Mouse (Mus musculus) right cerebral cortex, adult 2 months (tissue): Measurements from ENCODE around the gene Cmah.

ENCODE experiments used
- DNase-seq, 2 experiments: peaks; one replicate each; pipeline ENCODE4 v3.0.0; 2021 to 2022; ENCODE audit warnings: low spot score in 2 of 2

Gene Cmah

DNA sequence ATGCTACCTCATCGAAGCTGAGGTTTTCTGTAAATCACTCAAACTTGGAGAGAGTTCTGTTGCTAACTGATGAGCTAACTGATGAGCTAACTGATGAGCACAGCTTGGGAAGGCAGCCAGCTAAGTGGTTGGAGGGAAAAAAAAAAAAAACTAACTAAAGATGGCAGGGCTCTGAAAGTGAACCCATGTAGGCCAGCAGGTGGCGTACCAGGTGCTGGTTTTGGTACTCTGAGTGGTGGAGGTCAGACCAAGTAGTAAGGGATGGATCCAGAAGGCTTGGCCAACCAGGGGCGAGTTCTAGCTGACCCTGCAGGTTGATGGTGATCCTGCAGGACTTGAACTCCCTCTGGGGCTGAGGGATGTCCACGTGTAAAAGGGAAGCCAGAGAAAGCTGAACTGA lies 89.2 kb downstream of the Cmah start:
- peak; percentile 8 to 22 for DNase-seq

DNA sequence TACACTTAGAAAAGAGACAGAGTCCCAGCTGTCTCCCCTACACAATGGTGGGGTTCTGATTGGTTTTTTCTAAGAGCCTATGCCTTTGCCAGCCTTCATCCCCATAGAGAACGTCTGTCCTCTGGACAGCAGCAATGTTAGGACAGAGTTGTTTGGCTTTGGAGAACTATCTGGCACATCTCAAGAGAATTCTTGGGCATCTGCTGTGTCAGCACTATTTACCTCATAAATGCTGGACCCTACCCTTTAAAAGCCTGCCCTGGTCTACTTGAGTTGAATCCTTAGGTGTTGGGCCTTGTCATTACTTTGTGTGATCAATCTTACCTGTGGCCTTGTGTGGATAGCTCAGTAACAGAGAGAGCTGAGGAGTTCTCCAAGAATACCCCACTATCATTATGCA lies 90.8 kb downstream of the Cmah start:
- no peak for DNase-seq

DNA sequence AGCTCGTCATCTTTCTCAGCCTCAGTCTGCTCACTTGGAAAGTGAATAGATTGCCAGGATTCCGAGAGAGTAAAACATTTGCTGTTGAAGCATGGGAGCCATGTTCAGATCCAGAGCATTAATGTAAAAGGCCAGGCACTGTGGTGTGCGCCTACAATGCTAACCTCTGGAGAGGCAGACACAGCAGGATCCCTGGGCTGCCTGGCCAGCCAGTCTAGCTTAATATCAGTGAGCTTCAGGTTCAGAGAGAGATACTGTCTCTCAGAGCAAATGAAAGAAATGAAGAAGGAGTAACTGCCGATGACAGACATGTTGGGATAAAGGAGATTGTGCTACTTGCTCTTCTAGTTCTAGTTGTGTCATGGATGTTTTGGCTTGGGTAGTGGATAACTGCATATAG lies 91.6 kb downstream of the Cmah start:
- no peak for DNase-seq

DNA sequence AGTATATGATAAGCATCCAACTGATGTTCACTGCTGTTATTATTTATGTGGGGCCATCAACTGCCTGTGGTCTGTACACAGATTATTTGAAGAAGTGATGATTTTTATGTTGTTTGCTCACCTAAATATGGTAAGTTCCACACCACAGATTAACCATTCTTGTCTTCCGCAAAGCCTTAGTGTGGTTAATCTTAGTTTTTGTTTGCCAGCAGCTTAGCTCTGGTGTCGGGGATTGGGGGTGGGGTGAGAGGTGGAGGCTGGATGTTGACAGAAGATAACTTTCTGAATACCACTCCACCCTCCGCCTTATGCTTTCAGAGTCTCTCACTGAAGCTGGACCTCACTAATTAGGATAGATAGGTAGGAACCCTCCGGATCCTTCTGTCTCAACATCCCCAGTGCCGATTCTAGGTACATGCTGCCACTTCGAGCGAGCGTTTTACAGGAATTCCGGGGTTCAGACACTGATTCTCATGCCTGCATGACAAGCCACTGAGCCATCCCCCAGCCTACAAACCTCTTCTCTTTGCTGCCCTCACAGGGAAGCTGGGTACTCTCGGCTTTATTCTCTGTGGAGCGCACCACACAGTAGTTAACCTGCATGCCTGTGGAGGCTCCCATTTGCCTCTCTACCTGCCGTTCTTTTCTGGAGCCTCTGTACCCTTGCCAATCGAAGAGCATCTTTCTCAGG lies 92.5 kb downstream of the Cmah start:
- DNase-seq = no peak

DNA sequence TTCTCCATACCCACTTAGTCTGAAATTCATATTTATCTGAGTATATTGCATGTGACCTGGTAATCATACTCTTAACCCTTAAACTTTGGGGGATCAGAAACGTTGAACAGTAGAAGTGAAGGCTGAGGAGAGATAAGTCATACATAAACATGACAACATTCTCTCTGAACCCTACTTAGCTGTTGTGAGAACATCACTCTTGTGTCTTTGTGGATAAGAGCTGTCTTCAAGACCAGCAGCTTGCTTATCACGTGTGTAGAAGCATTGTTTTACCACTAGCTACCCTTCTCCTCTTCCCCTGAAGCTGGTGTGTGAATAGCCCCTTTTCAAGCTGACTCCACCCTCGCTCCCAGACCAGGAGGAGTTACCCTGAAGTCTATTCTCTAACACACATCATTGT lies 94.8 kb downstream of the Cmah start:
- no peak for DNase-seq

DNA sequence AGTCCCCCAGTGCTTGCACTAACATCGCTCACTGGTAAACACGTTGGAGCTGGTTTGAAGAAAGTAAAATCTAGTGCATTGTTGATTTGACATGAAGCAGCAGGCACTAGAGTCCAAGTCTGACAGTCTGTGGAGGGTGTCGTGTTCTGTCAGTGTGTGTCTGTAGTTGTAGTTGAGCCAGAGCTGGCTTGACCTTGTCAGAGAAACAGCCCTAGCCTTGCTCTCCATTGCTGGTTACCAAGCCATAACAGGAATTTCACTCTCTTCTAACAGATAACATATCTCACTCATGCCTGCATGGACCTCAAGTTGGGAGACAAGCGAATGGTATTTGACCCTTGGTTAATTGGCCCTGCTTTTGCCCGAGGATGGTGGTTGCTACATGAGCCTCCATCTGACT lies 103.0 kb downstream of the Cmah start:
- DNase-seq = no peak

DNA sequence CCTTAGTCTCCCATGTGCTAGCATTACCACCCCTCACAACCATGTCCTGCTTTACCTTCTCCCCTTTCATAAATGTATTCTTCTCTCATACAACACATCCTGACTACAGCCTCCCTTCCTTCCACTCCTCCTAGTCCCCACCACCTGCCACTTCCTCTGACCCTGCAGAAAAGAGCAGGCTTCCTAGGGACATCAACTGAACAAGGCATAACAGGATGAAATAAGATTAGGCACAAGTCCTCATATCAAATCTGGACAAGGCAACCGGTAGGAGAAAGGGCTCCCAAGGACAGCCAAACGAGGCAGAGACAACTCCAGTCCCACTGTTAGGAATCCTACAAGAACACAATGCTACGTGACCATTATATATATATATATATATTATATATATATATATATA lies 104.4 kb downstream of the Cmah start:
- no peak for DNase-seq

DNA sequence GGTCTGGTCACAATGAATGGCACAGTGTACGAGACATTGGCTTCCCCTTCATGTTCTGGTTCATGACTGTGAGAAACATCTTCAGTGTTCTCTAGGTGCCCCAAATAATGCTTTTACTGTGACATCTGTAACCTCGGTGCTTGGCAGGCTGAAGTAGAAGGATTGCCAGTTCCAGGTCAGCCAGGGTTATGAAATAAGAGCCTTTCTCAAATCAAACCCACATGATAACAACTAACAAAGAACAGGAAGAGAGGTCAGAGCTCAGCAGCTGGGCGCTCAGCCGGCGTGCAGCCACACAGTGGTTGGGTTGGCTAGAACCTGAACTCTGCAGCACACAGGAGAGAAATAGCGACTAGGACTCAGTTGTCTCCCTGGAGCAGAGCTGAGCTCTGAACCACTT lies 115.1 kb downstream of the Cmah start:
- DNase-seq = no peak

DNA sequence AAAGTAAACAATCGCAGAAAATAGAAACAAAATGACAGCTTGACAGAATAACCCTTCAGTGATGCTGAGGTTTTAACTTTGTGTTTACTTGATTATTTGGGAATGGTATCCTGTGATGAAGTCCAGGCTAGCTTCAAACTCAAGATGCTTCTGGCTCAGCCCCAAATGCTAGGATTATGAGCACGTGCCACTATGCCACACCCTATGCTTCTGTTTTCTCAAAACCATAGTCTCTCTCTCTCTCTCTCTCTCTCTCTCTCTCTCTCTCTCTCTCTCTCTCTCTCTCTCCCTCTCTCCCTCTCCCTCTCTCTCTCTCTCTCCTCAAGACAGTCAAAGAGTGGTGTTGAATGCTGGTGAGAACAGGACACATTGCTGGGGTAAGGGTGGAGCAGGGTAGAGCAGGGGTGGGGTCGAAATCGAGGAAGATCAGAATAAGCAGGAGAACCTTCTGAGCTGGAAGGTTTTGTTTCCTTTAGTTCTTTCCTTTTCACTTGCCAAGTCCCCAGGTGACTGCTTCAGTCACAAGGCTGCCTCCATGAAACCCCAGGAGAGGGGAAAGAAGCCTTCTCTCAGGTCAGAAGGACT lies 116.7 kb downstream of the Cmah start:
- DNase-seq = no peak

DNA sequence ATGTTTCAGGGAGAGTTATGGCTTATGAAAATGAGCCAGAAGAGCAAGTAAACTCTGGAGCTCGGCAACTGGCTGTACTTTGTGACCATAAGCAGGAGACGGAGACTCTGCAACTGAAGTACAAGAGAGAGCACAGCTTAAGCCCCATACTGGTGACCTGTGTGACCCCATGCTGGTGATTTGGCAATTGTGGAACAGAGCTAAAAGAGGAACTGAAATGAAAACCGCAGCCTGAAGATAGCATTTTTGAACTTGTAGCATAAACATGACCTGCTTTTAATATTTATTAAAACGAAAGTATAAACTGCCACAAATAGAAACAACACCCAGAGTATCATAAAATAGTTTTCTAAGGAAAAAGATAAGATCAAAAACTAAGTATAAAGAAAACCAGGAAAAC lies 117.5 kb downstream of the Cmah start:
- no peak for DNase-seq

DNA sequence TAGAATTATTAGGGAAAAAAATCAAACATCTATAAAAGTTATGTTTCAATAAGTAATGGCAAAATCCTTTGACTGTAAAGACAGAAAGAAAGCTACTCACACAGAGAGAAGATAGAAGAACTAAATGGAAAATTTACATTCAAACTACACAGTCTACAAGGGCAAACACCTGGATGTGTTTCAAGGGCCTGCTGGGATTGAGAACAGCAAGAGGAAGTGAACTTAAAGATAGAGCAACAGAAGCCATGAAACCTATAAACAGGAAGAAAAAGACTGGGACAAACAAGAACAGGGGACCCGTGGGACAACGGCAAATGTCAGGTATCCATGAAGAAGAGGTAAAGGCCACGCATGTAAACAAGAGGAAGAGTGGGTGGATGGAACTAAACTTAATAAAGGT lies 118.0 kb downstream of the Cmah start:
- no peak for DNase-seq

DNA sequence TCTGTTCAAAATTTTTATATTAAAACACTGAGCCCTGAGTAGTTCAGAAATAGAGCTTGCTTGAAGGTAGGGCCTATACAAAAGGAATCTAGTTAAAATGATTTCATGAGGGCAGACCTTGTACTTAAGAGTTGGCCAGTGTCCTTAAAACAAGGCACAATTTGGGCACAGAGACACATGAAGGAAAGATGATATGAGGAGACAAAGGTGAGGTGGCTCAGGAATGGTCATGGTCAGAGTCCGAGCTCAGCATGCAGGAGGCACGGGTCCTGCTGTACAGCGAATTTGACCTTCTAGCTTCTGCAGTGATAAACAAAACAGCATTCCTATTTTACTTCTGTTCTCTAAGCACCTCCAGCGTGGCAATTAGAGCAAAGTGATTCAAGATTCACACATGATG lies 118.9 kb downstream of the Cmah start:
- DNase-seq = no peak

DNA sequence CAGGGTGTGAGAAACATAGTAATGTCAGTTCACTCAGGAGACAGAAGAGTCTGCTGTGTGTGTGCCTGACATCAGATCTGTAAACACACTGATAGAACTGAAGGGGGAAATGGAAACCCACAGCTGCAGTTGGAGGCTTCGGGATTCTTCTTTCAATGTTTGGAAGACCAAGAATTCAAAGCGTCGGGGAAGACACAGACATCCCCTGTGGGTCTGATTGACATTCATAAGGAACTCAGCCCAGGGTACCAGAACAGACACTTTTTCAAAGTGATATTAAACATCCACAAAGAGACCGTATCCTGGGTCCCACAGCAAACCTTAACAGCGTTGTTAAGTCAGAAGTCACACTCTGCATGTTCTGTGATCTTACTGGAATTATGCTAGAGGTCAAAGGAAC lies 119.8 kb downstream of the Cmah start:
- DNase-seq = no peak

DNA sequence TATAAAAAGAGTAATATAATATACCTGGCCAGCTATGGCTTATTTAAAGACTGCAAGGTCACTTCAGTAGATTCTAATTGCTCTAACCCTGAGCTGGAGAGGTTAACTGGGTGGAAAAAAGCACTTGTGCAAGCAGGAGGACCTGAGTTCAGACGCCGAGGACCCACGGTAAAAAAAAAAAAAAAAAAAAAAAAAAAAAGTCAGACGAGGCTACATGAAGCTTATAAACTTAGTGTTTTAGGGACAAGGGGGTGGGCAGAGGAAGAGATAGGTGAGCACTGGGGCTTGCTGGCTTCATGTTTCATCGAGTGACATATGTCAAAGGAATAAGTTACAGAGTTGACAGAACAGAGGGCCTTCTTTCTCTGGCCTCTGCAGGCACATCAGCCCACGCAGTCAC lies 121.4 kb downstream of the Cmah start:
- DNase-seq = no peak

DNA sequence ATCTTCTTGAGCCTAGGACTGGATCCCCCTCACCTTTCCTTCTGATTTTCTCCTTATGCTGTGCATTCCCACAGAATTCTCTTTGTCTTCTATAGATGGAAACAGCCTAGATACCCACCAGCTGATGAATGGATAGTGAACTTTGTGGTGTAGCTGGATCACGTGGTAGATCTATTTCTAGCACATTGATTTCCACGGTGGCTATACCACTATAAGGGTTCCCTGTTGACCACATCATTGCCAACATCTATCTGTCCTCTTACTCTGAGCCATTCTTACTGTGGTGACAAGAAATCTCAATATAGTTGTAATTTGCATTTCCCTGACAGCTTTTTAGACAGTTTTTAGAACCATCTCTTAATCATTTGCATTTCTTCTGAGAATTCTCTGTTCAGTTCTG lies 124.3 kb downstream of the Cmah start:
- DNase-seq = no peak

DNA sequence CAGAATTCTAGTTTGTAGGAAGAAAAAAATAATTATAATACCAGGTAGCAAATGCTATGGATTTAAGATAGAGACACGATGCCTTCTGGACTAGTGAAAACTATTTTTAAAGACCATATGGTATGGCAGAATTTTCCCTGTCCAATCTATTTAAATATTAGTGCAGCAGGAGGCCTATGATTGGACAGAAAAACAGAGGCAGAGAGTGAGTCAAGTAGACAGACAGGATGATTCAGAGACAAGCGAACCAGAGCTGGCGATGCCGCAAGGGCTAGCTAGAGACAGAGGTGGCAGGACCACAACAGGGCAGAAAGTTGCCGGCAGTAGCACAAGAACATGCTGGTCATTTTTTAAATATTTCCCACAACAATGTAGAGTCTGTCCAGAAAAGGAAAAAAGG lies 126.5 kb downstream of the Cmah start:
- DNase-seq = peak; percentile 9 to 12

DNA sequence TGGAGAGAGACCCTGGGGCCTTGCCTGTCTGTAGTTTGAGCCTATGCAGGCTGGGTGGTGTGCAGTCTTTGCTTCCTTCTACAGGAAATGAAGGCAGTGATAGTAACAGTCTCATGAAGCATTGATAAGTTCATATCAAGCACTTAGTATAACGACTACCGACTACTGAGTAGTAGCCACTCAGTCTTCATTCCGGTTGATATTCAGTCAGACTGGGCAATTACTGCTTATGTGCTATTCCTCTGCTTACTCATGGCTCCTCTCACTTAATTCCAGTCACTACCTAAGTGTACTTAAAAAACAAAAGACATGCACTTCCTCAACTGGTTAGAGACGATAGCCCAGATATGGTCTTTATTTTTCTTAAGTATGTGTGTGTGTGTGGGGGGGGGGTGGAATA lies 129.2 kb downstream of the Cmah start:
- no peak for DNase-seq

DNA sequence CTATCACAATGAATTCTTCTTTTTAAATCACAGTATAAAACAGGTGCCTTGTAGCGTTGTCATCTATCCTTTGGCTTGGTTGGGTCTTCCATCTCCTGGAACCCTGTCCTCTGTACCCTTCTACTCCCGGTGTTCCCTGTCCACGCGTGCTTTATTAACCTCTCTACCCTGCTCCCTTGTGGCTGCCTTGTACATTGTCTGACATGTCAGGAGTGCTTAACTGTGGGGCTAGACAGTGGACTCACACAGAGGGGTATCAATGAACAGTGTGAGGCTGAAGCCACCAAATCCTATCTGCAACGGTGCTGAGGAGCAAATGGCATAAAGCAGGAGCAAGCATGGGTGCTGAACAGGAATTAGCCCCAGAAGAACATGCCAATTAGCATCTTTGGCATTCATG lies 133.3 kb downstream of the Cmah start:
- no peak for DNase-seq

DNA sequence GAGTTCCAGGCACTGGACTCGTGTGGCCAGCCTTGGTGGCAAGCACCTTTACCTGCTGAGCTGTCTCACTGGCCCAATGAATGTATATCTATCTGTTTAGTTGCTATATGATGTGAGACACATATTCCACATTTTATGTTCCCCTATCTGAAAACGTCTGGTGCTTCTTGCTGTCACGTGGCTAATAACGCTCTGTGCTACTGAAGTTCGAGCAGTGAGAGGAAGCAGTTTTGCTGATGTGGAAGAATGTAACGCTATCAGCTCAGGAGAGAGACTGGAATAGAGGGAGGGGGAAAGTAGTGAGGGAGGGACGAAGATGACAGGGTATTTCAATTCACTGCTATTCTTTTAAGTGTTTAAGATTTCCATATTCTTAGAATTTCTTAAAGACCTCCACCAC lies 136.6 kb downstream of the Cmah start:
- DNase-seq = no peak

DNA sequence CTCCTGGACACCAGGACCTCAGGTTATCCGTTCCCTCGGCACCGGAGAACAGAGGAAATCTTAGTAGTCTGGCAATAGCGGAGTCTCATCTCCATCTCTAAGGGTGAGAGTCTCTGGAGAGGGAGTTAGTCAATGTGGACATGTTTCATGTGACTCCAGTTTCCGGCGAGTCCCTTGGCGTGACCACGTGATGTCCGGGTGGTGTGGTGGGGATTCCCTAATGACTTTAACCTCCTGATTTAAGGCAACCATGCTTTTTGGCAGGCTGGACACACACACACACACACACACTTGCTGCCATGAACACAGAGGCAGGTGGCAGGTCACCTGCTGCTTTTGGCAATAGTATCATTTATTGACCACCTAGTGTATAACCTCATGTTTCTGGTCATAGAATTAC lies 138.8 kb downstream of the Cmah start:
- DNase-seq = no peak

DNA sequence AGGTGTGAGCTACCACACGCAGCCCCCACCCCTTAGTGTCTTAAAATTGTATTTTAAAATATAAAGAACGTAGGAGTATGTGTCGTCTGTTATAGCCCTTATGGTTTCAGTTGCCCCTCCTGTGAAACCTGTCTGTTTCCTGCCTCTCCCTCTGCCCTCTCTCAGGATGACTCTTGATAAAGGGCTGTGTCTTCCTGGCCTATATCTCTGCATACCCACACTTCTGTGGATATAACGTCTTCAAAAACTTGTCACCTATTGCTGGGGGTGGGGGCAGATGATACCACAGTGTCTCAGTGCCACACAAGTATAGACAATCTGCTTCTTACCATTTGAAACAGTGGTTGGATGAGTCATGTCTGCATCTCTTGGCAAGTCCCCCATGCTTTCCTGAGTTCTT lies 140.6 kb downstream of the Cmah start:
- no peak for DNase-seq

DNA sequence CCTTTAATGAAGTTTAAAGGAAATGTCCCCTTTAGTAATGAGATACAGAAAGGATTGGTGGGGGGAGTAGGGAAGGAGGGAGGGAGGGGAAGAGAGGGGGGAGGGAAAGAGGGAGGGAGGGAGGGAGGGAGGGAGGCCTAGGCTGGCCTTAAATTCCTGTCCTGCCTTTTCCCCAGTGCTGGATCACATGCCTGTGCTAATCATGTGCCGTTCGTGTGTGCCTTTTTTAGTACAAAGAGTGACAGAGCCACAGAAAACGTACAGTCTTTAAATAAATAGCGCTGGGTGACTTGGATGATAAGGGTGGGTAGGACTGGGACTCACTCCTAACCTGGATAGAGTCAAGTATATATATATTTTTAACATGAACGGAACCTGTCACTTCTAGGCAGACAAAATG lies 150.4 kb downstream of the Cmah start:
- DNase-seq = no peak

DNA sequence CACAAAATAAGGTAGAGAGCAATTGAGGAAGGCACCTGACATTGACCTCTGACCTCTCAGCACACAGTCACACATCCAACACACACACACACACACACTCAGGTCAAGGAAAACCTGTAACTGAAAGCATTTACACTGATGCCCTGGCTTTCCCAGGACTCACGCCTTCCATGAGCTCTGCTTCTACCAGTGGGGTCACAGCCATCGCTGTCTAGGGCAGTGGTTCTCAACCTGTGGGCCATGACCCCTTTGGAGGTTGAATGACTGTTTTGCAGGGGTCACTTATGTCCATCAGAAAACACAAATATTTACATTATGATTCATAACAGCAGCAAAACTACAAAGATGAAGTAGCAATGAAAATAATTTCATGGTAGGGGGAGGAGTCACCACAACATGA lies 152.3 kb downstream of the Cmah start:
- DNase-seq = no peak

DNA sequence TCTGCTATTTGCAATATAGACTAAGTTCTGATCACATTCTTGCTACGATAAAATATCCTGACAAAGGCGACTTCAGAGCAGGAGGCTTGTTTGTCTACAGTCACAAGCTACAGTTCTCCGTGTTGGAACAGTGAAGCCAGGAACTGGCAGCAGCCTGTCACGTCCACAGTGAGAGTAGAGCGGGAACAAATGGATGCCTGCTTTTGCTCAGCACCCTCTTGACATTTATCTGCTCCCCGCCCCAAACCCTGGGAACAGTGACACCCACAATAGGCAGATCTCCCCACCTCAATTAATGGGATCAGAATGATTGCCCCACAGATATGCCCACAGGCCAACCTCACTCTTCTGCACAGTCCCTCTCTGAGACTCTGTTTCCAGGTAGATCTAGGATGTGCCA lies 153.6 kb downstream of the Cmah start:
- DNase-seq = no peak
